Mouse (Mus musculus): ENCODE data around the gene Tmcc1.
"Not testable (repeated sequence)": the region's sequence is repeated elsewhere in the genome, so short reads cannot be mapped to it uniquely, and the experiment has no call there.

Gene Tmcc1

GRCm38 (mm10) chr6:116080756-116081155, 112.5 kb downstream of the Tmcc1 start:
- DNase-seq (ENCODE audit: low read depth in 2 of 2, low spot score in 2 of 2) = no peak

GRCm38 (mm10) chr6:116077608-116078007, 115.7 kb downstream of the Tmcc1 start:
- DNase-seq (ENCODE audit: low read depth in 2 of 2, low spot score in 2 of 2) = no peak

DNA sequence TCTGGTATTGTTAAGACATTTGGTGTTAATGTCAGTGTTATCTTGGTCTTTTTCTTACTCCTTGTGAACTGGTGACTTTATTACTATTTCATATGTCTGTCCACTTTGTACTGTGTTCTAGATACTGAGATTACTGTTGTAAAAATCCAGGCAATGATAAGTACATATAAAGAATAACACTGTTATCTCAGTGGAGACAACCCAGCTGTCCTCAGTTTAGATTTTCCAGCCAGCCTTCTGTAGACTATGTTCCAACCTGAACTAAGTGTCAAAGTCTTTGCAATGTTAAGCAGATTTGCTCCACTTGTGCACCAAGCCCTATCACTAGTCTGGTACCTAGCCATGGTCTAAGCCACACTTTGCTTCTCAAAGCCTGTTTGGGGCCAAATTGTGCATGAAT, 118.4 kb downstream of the Tmcc1 start:
- no peak for DNase-seq (ENCODE audit: low read depth in 2 of 2, low spot score in 2 of 2)

DNA sequence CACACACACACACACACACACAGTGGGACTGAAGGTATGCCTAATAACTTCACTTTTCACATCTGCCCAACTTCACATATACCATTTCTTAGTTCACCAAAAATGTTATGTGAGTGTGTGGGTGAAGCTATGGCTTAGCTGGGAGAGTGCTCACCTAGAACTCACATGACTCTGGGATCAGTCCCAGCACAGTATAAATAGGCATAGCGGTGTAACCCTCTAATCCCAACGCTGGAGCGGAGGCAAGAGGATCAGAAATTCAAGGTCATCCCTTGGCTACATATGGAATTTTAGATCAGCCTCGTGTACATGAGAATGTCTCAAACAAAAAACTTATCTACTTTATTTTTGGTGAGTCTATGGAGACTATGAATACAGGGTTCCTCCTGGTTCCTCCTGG, 119.7 kb downstream of the Tmcc1 start:
- no peak for DNase-seq (ENCODE audit: low read depth in 2 of 2, low spot score in 2 of 2)

DNA sequence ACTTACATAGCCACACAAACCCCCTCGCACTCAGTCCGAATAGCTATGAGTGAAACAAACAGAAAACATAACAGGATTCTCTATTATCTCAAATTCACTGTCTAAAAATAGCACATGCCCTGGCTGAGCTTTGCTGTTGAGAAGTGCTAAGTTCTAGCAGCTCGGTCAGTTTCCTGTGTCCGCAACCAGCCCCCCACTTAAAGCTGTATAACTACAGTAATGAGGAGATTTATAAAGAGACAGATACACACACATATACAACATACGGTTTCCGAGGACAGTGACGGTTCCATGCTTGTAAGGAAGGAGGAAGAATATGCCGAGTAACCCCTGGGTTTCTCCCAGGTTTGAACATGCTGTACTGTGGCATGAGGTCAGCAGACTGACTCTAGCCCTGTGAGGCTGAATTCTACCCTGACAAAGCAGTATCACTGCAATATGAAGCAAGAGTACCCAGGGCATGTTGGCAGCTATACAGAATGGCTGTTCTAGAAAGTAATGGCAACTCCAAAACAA, 120.5 kb downstream of the Tmcc1 start:
- DNase-seq (ENCODE audit: low read depth in 2 of 2, low spot score in 2 of 2) = no peak

DNA sequence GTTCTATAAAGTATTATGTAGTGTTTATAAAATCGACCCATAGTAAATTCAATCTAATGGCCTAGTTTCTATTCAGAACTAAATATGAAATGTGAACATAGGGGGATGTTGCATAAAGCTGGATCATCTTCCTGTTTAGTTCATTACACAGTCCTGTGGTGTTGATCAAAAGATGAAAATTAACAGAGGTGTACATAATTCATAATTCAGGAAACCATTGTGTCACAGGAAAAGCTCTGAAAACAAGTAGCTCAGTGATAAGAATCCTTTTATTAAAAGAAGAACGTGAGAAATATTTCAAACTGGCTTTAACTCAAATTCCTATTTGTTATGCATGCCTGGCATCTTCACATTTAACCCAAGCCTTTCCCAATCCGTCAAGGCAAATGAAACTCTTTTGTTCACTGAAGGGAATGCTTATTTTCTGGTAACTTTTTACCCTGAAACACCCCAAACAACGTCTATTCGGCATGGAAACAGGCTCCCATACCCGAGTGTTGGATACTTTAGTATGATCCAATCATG, 121.0 kb downstream of the Tmcc1 start:
- no peak for DNase-seq (ENCODE audit: low read depth in 2 of 2, low spot score in 2 of 2)

DNA sequence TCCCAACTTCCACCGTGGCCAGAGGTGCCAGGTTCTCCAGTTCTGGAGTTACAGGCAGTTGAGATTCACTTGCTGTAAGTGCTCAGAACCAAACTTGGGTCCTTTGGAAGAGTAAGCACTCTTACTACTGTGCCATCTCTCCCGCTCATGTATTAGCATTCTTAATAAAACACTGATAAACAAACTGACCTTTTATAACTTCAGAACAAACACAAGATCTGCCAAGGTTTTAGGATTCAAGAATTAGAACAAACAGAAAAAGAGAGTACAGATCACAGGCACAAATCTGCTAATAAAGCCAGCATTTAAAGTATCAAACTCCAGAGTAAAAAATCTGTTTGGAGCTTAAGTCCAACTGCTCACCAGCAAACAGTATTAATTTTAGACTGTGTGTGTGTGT, 121.5 kb downstream of the Tmcc1 start:
- DNase-seq (ENCODE audit: low read depth in 2 of 2, low spot score in 2 of 2) = no peak

DNA sequence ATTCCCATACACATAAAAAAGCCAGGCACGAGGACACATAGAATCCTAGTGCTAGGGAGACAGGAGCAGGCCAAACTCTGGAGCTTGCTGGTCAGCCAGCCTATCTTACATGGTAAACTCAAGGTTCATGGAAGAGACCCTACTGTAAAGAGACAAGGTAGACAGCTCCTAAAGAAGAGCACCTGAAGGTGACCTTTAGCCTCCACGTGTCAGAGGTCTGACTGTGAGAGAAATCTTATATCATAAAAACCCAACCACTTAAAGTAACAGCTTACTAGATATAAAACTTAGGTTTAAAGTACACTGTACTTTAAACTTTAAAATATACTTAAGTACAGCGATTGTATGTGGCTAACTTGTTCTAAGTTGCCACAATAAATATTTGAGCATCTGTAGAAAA, 122.7 kb downstream of the Tmcc1 start:
- DNase-seq (ENCODE audit: low read depth in 2 of 2, low spot score in 2 of 2) = no peak

GRCm38 (mm10) chr6:116063516-116063915, 129.8 kb downstream of the Tmcc1 start:
- no peak for DNase-seq (ENCODE audit: low read depth in 2 of 2, low spot score in 2 of 2)

DNA sequence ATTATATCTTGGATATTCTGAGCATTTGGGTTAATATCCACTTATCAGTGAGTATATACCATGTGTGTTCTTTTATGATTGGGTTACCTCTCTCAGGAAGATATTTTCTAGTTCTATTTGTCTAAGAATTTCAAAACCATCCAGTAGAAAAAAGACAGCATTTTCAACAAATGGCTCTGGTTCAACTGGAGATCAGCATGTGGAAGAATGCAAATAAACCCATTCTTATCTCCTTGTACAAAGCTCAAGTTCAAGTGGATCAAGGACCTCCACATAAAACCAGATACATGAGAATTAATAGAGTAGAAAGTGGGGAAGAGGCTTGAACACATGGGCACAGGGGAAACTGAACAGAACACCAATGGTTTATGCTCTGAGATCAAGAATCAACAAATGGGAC, 133.7 kb downstream of the Tmcc1 start:
- not testable (repeated sequence) for DNase-seq (ENCODE audit: low read depth in 2 of 2, low spot score in 2 of 2)

GRCm38 (mm10) chr6:116058541-116059300, 134.6 kb downstream of the Tmcc1 start:
- no peak for DNase-seq (ENCODE audit: low read depth in 2 of 2, low spot score in 2 of 2)

- DNase-seq (ENCODE audit: low read depth in 2 of 2, low spot score in 2 of 2) = no peak
Observed at GRCm38 (mm10) chr6:116056676-116057264, 136.5 kb downstream of the Tmcc1 start.

GRCm38 (mm10) chr6:116055766-116056165, 137.5 kb downstream of the Tmcc1 start:
- DNase-seq (ENCODE audit: low read depth in 2 of 2, low spot score in 2 of 2) = no peak

DNA sequence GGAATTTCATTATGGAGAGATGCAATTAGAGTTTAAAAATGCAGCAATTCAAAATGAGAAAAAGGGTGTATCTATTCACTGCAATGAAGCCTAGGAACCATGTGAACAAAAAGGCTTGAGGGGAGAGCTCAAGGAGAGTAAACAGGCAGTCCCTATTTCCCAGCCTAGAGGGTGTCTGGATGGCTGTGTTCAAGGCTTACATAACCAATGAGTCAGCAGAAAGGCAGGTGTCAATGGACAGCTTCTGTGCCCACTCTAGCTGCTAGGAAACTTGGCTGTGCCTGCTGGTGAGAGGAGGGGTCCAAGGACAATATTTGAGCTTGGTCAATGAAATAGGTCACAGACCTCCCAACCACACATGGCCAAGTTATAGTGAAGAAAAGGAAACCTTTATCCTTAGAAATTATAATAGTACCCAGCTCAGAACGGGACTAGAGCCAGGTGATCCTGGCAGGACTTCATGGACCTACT, 138.2 kb downstream of the Tmcc1 start:
- no peak for DNase-seq (ENCODE audit: low read depth in 2 of 2, low spot score in 2 of 2)

- no peak for DNase-seq (ENCODE audit: low read depth in 2 of 2, low spot score in 2 of 2)
Observed at GRCm38 (mm10) chr6:116047896-116048295, 145.4 kb downstream of the Tmcc1 start.

- no peak for DNase-seq (ENCODE audit: low read depth in 2 of 2, low spot score in 2 of 2)
Observed at GRCm38 (mm10) chr6:116047366-116047765, 145.9 kb downstream of the Tmcc1 start.

DNA sequence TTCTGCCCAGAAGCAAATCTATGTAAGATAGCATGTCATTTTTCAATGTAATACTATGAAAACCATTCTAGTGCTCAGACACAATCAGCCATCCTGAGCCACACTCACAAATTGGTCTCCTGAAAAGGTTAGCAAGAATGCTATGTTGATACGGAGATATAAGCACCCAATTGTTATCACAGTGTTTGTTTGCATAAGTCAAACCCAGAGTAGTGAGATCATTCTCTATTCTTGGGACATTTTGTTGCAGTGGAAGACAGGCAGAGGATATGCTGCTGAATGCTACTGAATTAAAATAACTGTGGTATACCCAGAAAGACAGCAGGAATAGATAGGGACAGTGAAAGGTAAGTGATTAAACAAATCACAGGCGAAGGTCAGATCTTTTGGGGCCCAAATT, 149.2 kb downstream of the Tmcc1 start:
- DNase-seq (ENCODE audit: low read depth in 2 of 2, low spot score in 2 of 2) = no peak

- DNase-seq (ENCODE audit: low read depth in 2 of 2, low spot score in 2 of 2) = no peak
Observed at GRCm38 (mm10) chr6:116038222-116038621, 155.1 kb downstream of the Tmcc1 start.

GRCm38 (mm10) chr6:116037281-116037831, 155.9 kb downstream of the Tmcc1 start:
- DNase-seq (ENCODE audit: low read depth in 2 of 2, low spot score in 2 of 2) = no peak

GRCm38 (mm10) chr6:116036555-116036954, 156.7 kb downstream of the Tmcc1 start:
- DNase-seq (ENCODE audit: low read depth in 2 of 2, low spot score in 2 of 2) = no peak

DNA sequence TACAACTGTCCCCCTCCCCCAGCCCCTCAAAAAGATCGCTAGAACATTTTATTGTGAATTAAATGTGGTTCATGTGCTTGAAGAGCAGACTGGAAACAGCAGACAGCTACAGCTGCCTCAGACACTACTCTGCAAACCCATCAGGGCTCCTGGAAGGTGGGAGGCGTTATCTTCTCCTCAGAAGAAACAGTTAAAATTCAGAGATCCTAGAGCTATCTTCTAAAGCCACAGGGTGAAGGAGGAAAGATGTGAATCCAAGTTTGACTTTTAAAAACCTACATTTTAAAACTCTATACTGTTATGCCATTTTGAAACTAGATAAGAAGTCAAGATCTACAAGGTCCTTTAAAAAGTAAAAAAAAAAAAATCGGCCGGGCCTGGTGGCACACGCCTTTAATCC, 162.2 kb downstream of the Tmcc1 start:
- no peak for DNase-seq (ENCODE audit: low read depth in 2 of 2, low spot score in 2 of 2)

DNA sequence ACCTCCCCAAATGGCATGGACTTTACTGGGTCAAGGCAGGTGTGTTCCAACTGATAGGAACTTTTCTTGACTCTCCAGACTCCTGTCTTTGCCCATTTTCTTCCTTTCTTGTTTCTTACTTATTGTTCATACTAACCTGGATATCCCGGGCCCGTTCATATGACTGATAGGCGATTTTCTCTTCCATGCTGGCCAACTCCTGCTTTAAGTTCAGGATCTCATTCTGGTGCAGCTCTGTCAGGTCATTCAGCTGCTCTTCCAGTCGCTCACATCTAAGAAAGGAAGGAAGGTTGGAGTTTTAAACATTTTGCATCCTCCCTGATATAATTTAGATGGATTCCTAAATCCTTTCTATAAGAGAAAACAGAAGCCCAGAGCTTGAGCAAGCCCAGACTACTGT, 168.6 kb downstream of the Tmcc1 start:
- DNase-seq (ENCODE audit: low read depth in 2 of 2, low spot score in 2 of 2) = no peak

All from CD8-positive naive resting alpha-beta T cell, adult 2 months (primary cell).